Mouse (Mus musculus) kidney, adult 18-20 months (tissue): ENCODE data around the gene Tdrd5.
"Not testable (repeated sequence)": the region's sequence is repeated elsewhere in the genome, so short reads cannot be mapped to it uniquely, and the experiment has no call there.

Source experiments
- DNase-seq: peaks from one replicate; pipeline ENCODE4 v3.0.0; 2021

The Tdrd5 gene

GRCm38 (mm10) chr1:156251096-156251495 lies 52.4 kb downstream of the Tdrd5 start:
- not testable (repeated sequence) for DNase-seq

GRCm38 (mm10) chr1:156247893-156248292 lies 55.6 kb downstream of the Tdrd5 start:
- no peak for DNase-seq

GRCm38 (mm10) chr1:156241713-156242348 lies 61.6 kb downstream of the Tdrd5 start:
- DNase-seq, result peak; percentile 51

- DNase-seq, result peak; percentile 21
These were observed 62.4 kb downstream of the Tdrd5 start for GRCm38 (mm10) chr1:156241035-156241434.

DNA sequence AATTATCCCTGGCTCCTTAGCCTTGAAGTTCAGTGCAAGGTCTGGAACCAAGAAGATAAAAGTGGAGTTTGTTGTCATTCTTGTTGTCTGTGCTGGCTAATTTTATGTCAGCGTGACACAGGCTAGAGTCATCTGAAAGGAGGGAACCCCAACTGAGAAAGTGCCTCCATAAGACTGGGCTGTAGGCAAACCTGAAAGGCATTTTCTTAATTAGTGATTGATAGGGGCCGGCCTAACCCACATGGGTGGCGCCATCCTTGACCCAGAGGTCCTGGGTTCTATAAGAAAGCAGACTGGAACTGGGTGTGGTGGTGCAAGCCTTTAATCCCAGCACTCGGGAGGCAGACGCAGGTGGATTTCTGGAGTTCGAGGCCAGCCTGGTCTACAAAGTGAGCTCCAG lies 72.3 kb downstream of the Tdrd5 start:
- DNase-seq, result no peak

DNA sequence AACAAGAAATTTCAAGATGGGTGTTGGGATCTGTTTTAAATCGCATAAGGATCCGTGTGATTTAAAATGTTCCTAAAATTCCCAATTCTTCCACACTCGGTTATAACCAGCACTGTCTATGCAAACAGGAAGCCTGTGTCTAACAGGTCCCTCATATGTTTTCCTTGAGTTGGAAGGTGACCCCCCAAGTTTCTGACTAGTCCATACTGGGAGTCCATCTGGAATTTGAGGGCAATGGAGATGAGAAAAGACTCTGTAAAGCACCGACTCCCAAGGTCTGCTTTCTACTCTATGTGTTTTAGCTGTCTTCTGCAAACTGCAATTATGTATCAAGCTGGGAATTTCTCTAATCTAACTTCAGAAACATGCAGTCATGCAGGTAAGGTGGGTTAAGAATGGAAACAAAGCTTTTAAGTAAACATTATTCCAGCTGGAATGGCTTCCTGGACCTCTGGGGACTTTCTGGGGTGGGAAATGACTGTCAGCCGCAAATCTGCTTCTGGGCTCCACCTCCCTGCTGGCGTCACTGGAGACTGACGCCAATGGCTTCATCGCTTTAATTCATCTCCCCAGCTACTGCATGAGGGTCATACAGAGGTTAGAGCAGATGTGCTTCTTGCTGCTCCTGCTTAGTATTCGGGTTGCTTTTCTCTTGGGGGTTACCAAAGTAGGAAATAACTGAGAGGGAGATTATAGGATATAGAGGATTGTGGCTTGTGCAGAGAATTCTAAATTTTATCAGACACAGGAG lies 73.0 kb downstream of the Tdrd5 start:
- no peak for DNase-seq

DNA sequence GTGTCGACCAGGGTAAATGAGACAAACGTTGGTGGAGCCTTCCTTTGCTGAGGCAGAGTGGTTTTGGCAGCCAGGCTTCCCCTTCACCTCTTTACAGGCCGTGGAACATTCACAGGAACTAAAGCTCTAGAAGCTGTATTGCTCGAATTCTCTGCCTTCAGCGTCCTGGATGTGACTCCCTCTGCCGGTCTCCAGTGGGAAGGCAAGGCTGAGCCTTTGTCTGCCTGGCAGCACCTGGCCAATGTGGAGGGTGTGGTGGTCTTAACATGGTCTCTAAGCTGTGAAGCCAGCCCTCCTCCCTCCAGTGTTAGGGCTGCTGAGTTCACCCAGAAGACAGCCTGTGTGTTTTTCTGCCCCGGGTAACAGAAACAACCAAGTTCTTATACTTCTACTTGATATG lies 74.0 kb downstream of the Tdrd5 start:
- DNase-seq, result peak; percentile 67

DNA sequence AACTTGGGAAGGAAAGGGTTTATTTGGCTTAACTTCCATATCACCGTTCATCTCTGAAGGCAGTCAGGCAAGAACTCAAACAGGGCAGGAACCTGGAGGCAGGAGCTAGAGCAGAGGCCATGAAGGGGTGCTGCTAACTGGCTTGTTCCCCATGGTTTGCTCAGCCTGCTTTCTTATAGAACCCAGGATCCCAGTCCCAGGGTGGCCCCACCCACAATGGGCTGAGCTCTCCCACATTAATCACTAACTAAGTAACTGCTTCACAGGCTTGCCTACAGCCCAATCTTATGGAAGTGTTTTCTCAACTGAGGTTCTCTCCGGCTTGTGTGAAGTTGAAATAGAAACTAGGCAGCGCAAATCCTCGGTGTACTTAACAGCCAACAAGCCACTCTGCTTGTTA lies 74.7 kb downstream of the Tdrd5 start:
- DNase-seq, result no peak

GRCm38 (mm10) chr1:156226903-156227302 lies 76.6 kb downstream of the Tdrd5 start:
- no peak for DNase-seq

DNA sequence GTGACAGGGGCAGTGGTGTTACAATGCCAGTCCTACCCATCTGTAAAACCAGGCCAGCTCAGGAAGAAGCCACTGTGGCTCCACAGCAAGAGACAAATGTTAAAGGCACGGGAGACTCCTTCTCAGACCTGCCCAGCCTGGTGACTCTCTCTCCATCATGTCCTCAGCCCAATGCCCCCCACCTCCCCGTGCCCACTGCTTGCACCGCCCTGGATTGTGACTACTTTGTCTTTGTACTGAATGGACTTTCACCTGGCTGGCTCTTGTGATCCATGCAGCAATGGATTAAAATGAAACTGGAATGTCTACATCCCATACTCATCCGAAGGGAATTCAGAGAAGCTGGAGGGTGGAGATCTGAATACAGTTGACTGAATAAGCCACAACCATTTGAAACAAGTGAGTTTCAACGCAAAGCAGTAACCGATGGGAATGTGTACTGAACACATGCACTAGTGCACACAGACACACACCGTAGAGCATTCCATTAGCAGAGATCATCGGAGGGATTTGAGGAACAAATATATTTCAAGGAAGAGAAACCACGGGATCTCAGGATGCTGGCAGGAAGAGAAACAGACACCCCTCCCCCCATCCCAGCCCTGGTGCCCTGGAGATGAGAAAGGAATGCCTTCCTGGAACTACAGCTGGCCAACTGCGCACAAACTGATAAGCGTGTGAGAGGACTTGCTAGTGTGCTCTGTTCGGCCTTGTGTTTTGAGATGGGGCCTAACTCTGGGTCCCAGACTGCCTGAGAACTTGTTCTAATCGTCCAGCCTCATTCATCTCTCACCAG lies 81.1 kb downstream of the Tdrd5 start:
- peak; percentile 23 for DNase-seq

GRCm38 (mm10) chr1:156221327-156221726 lies 82.1 kb downstream of the Tdrd5 start:
- peak; percentile 54 for DNase-seq

DNA sequence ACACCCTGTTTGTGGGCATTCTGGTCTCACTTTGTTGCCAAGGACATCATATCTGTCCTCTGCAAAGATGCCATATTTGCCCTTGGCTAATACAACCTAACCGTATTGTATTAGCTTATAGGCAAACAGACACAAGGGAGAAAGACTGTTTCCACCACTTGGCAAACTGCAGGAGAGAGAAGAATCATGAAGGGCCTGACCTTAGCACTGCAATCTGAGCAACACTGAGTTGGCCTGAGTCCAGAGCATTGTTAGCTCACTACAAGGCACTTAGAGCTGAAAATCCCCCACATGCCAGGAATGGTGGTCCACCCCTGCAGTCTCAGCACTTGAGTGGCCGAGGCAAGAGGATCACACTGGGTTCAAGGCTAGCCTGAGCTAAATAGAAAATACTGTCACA lies 84.9 kb downstream of the Tdrd5 start:
- DNase-seq, result no peak

DNA sequence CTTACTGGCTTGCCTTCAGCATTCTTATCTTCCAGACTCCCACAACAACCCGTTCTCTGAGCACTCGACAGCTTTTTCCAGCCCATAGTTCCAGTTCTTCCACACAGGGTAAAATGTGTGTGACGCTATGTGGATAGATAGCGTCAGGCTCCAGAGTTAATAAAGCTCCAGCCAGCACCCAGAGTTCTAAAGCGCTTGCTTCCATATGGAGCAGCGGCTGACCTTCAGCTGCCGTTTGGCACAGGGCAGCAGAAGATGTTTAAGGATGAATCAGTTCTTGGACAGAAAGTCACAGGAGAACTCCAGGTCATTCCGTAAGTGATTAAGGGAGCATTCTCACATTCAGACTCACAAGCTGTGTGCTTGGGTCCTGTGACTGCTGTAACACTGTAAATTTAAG lies 85.5 kb downstream of the Tdrd5 start:
- DNase-seq, result no peak

- no peak for DNase-seq
These were observed 86.1 kb downstream of the Tdrd5 start for GRCm38 (mm10) chr1:156217393-156217792.

- DNase-seq, result no peak
These were observed 87.2 kb downstream of the Tdrd5 start for GRCm38 (mm10) chr1:156216249-156216648.

DNA sequence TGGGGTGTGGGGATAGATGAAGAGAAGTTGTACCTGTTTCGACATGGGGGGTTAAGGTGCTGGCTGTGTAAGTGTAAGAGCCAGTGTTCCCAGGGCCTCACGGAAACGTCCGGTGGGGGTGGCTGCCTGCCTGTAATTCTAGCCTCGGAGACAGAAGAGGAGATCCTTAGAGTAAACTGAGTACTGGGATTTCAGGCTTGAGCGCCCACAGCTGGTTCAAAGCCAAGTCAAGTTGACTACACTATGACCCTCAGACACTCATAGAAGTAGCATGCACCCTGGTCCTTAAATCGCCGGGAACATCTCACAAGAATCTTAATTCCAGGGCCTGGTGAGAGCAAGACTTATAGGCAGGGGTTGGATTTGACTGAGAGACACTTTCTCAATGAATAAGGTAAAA lies 88.8 kb downstream of the Tdrd5 start:
- DNase-seq, result peak; percentile 35

DNA sequence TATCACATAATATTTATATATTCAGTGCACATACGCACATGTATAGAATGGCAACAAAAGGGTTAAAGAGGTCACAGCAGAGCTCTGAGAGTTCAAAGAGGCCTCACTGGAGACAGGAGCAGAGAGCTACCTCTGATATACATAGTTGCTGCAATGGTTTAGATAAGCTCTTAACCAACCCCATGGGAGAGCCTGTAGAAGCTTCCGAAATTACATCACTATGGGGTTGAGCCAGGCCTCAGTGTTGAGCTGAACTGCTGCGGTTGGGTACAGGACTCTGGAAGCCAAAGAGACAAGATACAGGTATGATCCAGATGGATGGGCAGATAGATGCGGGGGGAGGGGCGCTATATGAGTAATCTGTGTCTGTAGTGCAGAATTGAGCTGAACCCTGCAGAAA lies 90.5 kb downstream of the Tdrd5 start:
- DNase-seq, result no peak

- DNase-seq, result no peak
These were observed 91.6 kb downstream of the Tdrd5 start for GRCm38 (mm10) chr1:156211809-156212317.
